In the genomic region with DNA sequence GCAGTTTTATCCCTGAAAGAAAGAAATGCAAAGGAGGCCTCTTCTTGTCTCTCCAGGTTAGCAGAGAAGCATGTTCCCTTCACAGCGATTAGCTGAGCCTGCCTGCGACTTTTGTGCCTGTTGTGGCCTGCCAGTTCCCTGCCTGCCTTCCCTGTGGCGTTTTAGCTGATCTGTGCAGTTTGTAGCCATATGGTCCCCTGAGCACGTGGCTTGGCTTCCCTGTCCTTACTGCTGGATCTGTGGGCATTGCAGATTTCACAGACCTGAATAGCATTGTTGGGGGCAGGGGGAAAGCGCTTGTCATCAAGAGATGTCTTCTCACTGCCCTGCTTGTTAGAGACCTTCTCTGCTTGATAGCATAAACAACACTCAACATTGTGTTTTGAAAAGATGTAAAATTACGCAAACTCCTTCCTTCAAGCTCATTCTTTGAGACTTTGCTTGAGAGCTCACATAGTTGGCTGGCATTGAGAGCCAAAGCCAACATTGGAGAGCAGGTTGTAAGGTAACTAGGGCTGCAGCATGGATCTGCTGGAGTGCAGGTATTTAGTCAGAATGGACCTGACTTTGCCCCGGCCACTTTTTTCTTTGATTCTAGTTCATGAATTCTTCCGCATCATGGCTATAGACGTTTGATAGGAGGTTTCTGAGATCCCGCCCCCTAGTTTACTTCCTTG, we compare ENCODE assay signal across 9 mouse cellular contexts.
DNase-seq lines count a peak whose midpoint lies in the region; ATAC-seq lines count a peak whose summit lies in the region.
"Had no signal": no experiment of that assay in that cellular context is flagged by ENCODE, and none has a peak within 500 bp of the region (broad histone marks: within the 10 kb centered on the region; RNA-seq: fewer than 3 reads in every experiment).

No protein-coding gene starts in this region.

- H3K27ac ChIP-seq in hindbrain, embryonic 16.5 days (ENCODE audit: low read depth, low read length), result no peak overlapping the region
- no peak overlapping the region for H3K27ac ChIP-seq in midbrain, embryonic 15.5 days
- H3K27ac ChIP-seq in intestine, embryonic 16.5 days (ENCODE audit: low read length), result no peak overlapping the region
- H3K27ac ChIP-seq: embryonic facial prominence, embryonic 13.5 days had no signal

- no peaks in the 10 kb centered on the region for H3K27me3 ChIP-seq in hindbrain, embryonic 16.5 days (replicated peaks; ENCODE audit: control insufficient read depth, insufficient read depth, low read length)
- H3K27me3 ChIP-seq in midbrain, embryonic 15.5 days (replicated peaks), result no peaks in the 10 kb centered on the region
- H3K27me3 ChIP-seq in intestine, embryonic 16.5 days (replicated peaks; ENCODE audit: control insufficient read depth, insufficient read depth, low read length), result no peaks in the 10 kb centered on the region
- H3K27me3 ChIP-seq: embryonic facial prominence, embryonic 13.5 days had no signal

- DNase-seq in brain, embryonic 18.5 days (ENCODE audit: low read depth, low spot score), result peak; percentile 28
- DNase-seq in cerebellum, postnatal 10 days, result peak; percentile 88 to 93
- DNase-seq in heart, adult 8-10 months (ENCODE audit: low spot score), result no peak
- DNase-seq in spleen, adult 12 weeks (ENCODE audit: low spot score), result no peak

- H3K4me3 ChIP-seq in hindbrain, embryonic 16.5 days (ENCODE audit: low read length), result no peak overlapping the region
- H3K4me3 ChIP-seq in midbrain, embryonic 15.5 days, result no peak overlapping the region
- H3K4me3 ChIP-seq in intestine, embryonic 16.5 days (ENCODE audit: low read length), result no peak overlapping the region
- H3K4me3 ChIP-seq: embryonic facial prominence, embryonic 13.5 days had no signal

- no peaks in the 10 kb centered on the region for H3K36me3 ChIP-seq in hindbrain, embryonic 16.5 days (ENCODE audit: control insufficient read depth, insufficient read depth, low read length)
- no peaks in the 10 kb centered on the region for H3K36me3 ChIP-seq in midbrain, embryonic 15.5 days (replicated peaks)
- H3K36me3 ChIP-seq in intestine, embryonic 16.5 days (ENCODE audit: control insufficient read depth, insufficient read depth, low read length), result 0 out of 2 replicates have a peak, but pooled peaks cover 5% of the 10 kb centered on the region

- 59% methylated on average over 10 of the region's 10 CpGs for WGBS in hindbrain, embryonic 16.5 days
- 56% methylated on average over 10 of the region's 10 CpGs for WGBS in midbrain, embryonic 15.5 days
- 78% methylated on average over 10 of the region's 10 CpGs for WGBS in intestine, embryonic 16.5 days

- no peak overlapping the region for H3K9ac ChIP-seq in hindbrain, embryonic 16.5 days (ENCODE audit: low read depth, low read length)
- H3K9ac ChIP-seq in midbrain, embryonic 15.5 days, result no peak overlapping the region
- H3K9ac ChIP-seq in intestine, embryonic 16.5 days (ENCODE audit: low read depth, low read length), result no peak overlapping the region

- H3K4me2 ChIP-seq in hindbrain, embryonic 16.5 days (ENCODE audit: low read length), result no peak overlapping the region
- H3K4me2 ChIP-seq in midbrain, embryonic 15.5 days, result no peak overlapping the region
- no peak overlapping the region for H3K4me2 ChIP-seq in intestine, embryonic 16.5 days (ENCODE audit: low read depth, low read length)
- H3K4me2 ChIP-seq: embryonic facial prominence, embryonic 13.5 days had no signal

- no peaks in the 10 kb centered on the region for H3K9me3 ChIP-seq in hindbrain, embryonic 16.5 days (ENCODE audit: control insufficient read depth, low read length)
- H3K9me3 ChIP-seq in midbrain, embryonic 15.5 days, result no peaks in the 10 kb centered on the region
- H3K9me3 ChIP-seq in intestine, embryonic 16.5 days (ENCODE audit: control insufficient read depth, low read length), result no peaks in the 10 kb centered on the region
- H3K9me3 ChIP-seq: embryonic facial prominence, embryonic 13.5 days had no signal

- ATAC-seq in hindbrain, embryonic 16.5 days, result peak; percentile 64; the same call in 1 of the 2 replicates
- peak; percentile 80; the same call in 1 of the 2 replicates for ATAC-seq in midbrain, embryonic 15.5 days (replicated peaks)
- ATAC-seq in inflammation-experienced regulatory T-cells, adult 6 months, result no peak
- no peak for ATAC-seq in intestine, embryonic 16.5 days

- peaks cover 8% of the 10 kb centered on the region for H3K4me1 ChIP-seq in hindbrain, embryonic 16.5 days (ENCODE audit: control insufficient read depth, insufficient read depth, low read depth, low read length)
- H3K4me1 ChIP-seq in midbrain, embryonic 15.5 days, result peaks cover 11% of the 10 kb centered on the region
- H3K4me1 ChIP-seq in intestine, embryonic 16.5 days (ENCODE audit: control insufficient read depth, insufficient read depth, low read length), result no peaks in the 10 kb centered on the region
- H3K4me1 ChIP-seq: embryonic facial prominence, embryonic 13.5 days had no signal

Comparison
In these comparisons a context has a peak if more than half of its experiments do, and no peak if none do; other contexts are left out.
1. DNase-seq: peak in brain, embryonic 18.5 days (single experiment) and cerebellum, postnatal 10 days (2 of 2); none in heart, adult 8-10 months (single experiment) and spleen, adult 12 weeks (single experiment).
2. ATAC-seq: peak in hindbrain, embryonic 16.5 days (single experiment) and midbrain, embryonic 15.5 days (single experiment); none in inflammation-experienced regulatory T-cells, adult 6 months (single experiment) and intestine, embryonic 16.5 days (single experiment).